Mouse (Mus musculus): ENCODE measurements around the gene Usp17la. TPM values are rescaled to one million over a fixed set of nuclear protein-coding genes. Genes with fewer than 3 reads are reported as not detected.

Usp17la gene
- polyA plus RNA-seq, 1 experiment from 2014 or later = not detected

Other genes starting within 250 kb of the Usp17la start
- not detected in 2 replicates for gene Olfr656, start 243.1 kb upstream of the Usp17la start, polyA plus RNA-seq (2016; fragmentation: Nextera tagmentation; extraction: Ambion mirVana)
- gene Olfr657, start 232.2 kb upstream of the Usp17la start, polyA plus RNA-seq (2016; fragmentation: Nextera tagmentation; extraction: Ambion mirVana) = not detected in 2 replicates
- 0.06 TPM in 1 of 2 replicates, not detected in the other for gene Olfr658, start 209.7 kb upstream of the Usp17la start, polyA plus RNA-seq (2016; fragmentation: Nextera tagmentation; extraction: Ambion mirVana)
- not detected in 2 replicates for gene Olfr659, start 190.3 kb upstream of the Usp17la start, polyA plus RNA-seq (2016; fragmentation: Nextera tagmentation; extraction: Ambion mirVana)
- gene Olfr661, start 170.5 kb upstream of the Usp17la start, polyA plus RNA-seq (2016; fragmentation: Nextera tagmentation; extraction: Ambion mirVana) = not detected in 2 replicates
- gene Usp17le, start 79.5 kb upstream of the Usp17la start, polyA plus RNA-seq (2016; fragmentation: Nextera tagmentation; extraction: Ambion mirVana) = not detected in 2 replicates
- gene Usp17lb, start 14.4 kb upstream of the Usp17la start, polyA plus RNA-seq (2016; fragmentation: Nextera tagmentation; extraction: Ambion mirVana) = not detected in 2 replicates
- gene Olfr665, start 21.0 kb downstream of the Usp17la start, polyA plus RNA-seq (2016; fragmentation: Nextera tagmentation; extraction: Ambion mirVana) = not detected in 2 replicates
- gene Olfr666, start 38.9 kb downstream of the Usp17la start, polyA plus RNA-seq (2016; fragmentation: Nextera tagmentation; extraction: Ambion mirVana) = not detected in 2 replicates
- not detected in 2 replicates for gene Olfr667, start 64.5 kb downstream of the Usp17la start, polyA plus RNA-seq (2016; fragmentation: Nextera tagmentation; extraction: Ambion mirVana)
- gene Olfr668, start 71.0 kb downstream of the Usp17la start, polyA plus RNA-seq (2016; fragmentation: Nextera tagmentation; extraction: Ambion mirVana) = not detected in 2 replicates
- not detected in 2 replicates for gene Olfr669, start 77.2 kb downstream of the Usp17la start, polyA plus RNA-seq (2016; fragmentation: Nextera tagmentation; extraction: Ambion mirVana)
- gene Olfr670, start 105.6 kb downstream of the Usp17la start, polyA plus RNA-seq (2016; fragmentation: Nextera tagmentation; extraction: Ambion mirVana) = not detected in 2 replicates
- gene Olfr671, start 122.1 kb downstream of the Usp17la start, polyA plus RNA-seq (2016; fragmentation: Nextera tagmentation; extraction: Ambion mirVana) = not detected in 2 replicates
- not detected in 2 replicates for gene Olfr672, start 145.0 kb downstream of the Usp17la start, polyA plus RNA-seq (2016; fragmentation: Nextera tagmentation; extraction: Ambion mirVana)
- gene Olfr675, start 171.5 kb downstream of the Usp17la start, polyA plus RNA-seq (2016; fragmentation: Nextera tagmentation; extraction: Ambion mirVana) = not detected in 2 replicates
- not detected in 2 replicates for gene Olfr676, start 175.7 kb downstream of the Usp17la start, polyA plus RNA-seq (2016; fragmentation: Nextera tagmentation; extraction: Ambion mirVana)
- gene Olfr677, start 194.4 kb downstream of the Usp17la start, polyA plus RNA-seq (2016; fragmentation: Nextera tagmentation; extraction: Ambion mirVana) = not detected in 2 replicates
- gene Olfr678, start 207.5 kb downstream of the Usp17la start, polyA plus RNA-seq (2016; fragmentation: Nextera tagmentation; extraction: Ambion mirVana) = not detected in 2 replicates
- not detected in 2 replicates for gene Olfr679, start 224.2 kb downstream of the Usp17la start, polyA plus RNA-seq (2016; fragmentation: Nextera tagmentation; extraction: Ambion mirVana)
- not detected in 2 replicates for gene Olfr680-ps1, start 235.8 kb downstream of the Usp17la start, polyA plus RNA-seq (2016; fragmentation: Nextera tagmentation; extraction: Ambion mirVana)